Mouse (Mus musculus) NIH3T3 (cell line): ENCODE measurements at regions not wholly inside any gene's neighbourhood (a gene's known extent, or its start where the extent isn't known, plus 50 kb on each side); places are given as distances from the start of the nearest gene placed in this dataset.
A peak's percentile ranks its signal among the peaks of the same experiment; 100 is the strongest.

Experiments
- DNase-seq: peaks from one replicate; pipeline ENCODE4 v3.0.0-alpha.2; 2012; ENCODE audit warnings: low read depth

- peak; percentile 81 for DNase-seq
Observed at GRCm38 (mm10) chr9:50005757-50006576, 207.2 kb upstream of the Ncam1 start.

- DNase-seq: no peak
Observed at GRCm38 (mm10) chr9:50002695-50003094, 204.0 kb upstream of the Ncam1 start.

GRCm38 (mm10) chr9:50000497-50001404 is 202.0 kb upstream of the Ncam1 start:
- DNase-seq: no peak

- DNase-seq: no peak
Observed at GRCm38 (mm10) chr9:49999970-50000369, 201.2 kb upstream of the Ncam1 start.

- DNase-seq: no peak
Observed at GRCm38 (mm10) chr9:49998101-49998500, 199.4 kb upstream of the Ncam1 start.

GRCm38 (mm10) chr9:49989464-49990271 is 190.9 kb upstream of the Ncam1 start:
- DNase-seq: peak; percentile 97

GRCm38 (mm10) chr9:49988064-49988463 is 189.3 kb upstream of the Ncam1 start:
- DNase-seq: no peak

GRCm38 (mm10) chr9:49987481-49987880 is 188.8 kb upstream of the Ncam1 start:
- no peak for DNase-seq

GRCm38 (mm10) chr9:49980344-49981207 is 181.9 kb upstream of the Ncam1 start:
- peak; percentile 93 for DNase-seq

- DNase-seq: peak; percentile 90
Observed at GRCm38 (mm10) chr9:49975938-49976671, 177.4 kb upstream of the Ncam1 start.

- DNase-seq: peak; percentile 84
Observed at GRCm38 (mm10) chr9:49973974-49974495, 175.3 kb upstream of the Ncam1 start.

GRCm38 (mm10) chr9:49969429-49969828 is 170.7 kb upstream of the Ncam1 start:
- DNase-seq: no peak

GRCm38 (mm10) chr9:49964666-49965065 is 165.9 kb upstream of the Ncam1 start:
- DNase-seq: no peak

GRCm38 (mm10) chr9:49962561-49963071 is 163.9 kb upstream of the Ncam1 start:
- DNase-seq: no peak

- peak; percentile 32 for DNase-seq
Observed at GRCm38 (mm10) chr9:49961965-49962364, 163.2 kb upstream of the Ncam1 start.

GRCm38 (mm10) chr9:49961329-49961728 is 162.6 kb upstream of the Ncam1 start:
- DNase-seq: no peak

GRCm38 (mm10) chr9:49959987-49960386 is 161.3 kb upstream of the Ncam1 start:
- DNase-seq: no peak

- no peak for DNase-seq
Observed at GRCm38 (mm10) chr9:49958890-49959289, 160.2 kb upstream of the Ncam1 start.

GRCm38 (mm10) chr9:49954601-49955000 is 155.9 kb upstream of the Ncam1 start:
- DNase-seq: no peak

GRCm38 (mm10) chr9:49950321-49950720 is 151.6 kb upstream of the Ncam1 start:
- DNase-seq: no peak
